Mouse (Mus musculus): ENCODE data around the gene Gm12394. TPM values are rescaled to one million over a fixed set of nuclear protein-coding genes. Genes with fewer than 3 reads are reported as not detected.
"Not testable (repeated sequence)": the region's sequence is repeated elsewhere in the genome, so short reads cannot be mapped to it uniquely, and the experiment has no call there.

Gm12394 gene
- polyA plus RNA-seq, 1 experiment from 2014 or later = 0.06 TPM

- Histone ChIP-seq H3K4me2 (replicated peaks; ENCODE audit: low read depth, low read length) (no peak overlapping the region), H3K4me1 (ENCODE audit: insufficient read depth, low read length) (no peaks in the 10 kb centered on the region), H3K9me3 (ENCODE audit: low read length) (no peaks in the 10 kb centered on the region), H3K4me3 (ENCODE audit: low read length) (no peak overlapping the region), H3K27ac (ENCODE audit: low read length) (no peak overlapping the region), H3K36me3 (ENCODE audit: insufficient read depth, low read length) (no peaks in the 10 kb centered on the region), H3K27me3 (ENCODE audit: insufficient read depth, low read length) (no peaks in the 10 kb centered on the region), H3K9ac (replicated peaks; ENCODE audit: low read length) (no peak overlapping the region)
- 86% methylated on average over 5 of the region's 5 CpGs for WGBS
- no peak for ATAC-seq (ENCODE audit: low FRiP score, low TSS enrichment)
Observed at GRCm38 (mm10) chr4:42868193-42868592, 11.6 kb upstream of the Gm12394 start.

DNA sequence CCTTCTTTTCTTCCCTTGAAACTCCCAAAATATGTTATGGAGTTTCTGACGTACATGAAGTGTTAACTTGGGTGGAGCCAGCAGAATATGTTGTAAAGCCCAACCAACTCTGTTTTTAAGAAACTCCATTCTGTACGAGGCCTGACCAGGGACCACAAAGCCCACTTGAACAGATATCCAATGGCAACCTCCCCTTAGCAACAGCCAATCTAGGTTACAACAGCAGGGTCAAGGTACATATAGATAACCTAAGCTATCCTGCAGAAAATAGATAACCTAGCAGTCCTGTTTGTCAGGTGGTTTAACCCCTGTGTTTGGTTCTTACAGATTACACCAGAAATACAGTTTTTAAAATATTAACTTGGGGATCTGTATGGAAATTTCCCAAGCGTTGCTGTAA is 10.8 kb upstream of the Gm12394 start:
- WGBS = 68% methylated on average over 3 of the region's 3 CpGs
- Histone ChIP-seq H3K4me1 (ENCODE audit: insufficient read depth, low read length) (no peaks in the 10 kb centered on the region), H3K9ac (replicated peaks; ENCODE audit: low read length) (no peak overlapping the region), H3K36me3 (ENCODE audit: insufficient read depth, low read length) (no peaks in the 10 kb centered on the region), H3K4me2 (replicated peaks; ENCODE audit: low read depth, low read length) (no peak overlapping the region), H3K27me3 (ENCODE audit: insufficient read depth, low read length) (no peaks in the 10 kb centered on the region), H3K9me3 (ENCODE audit: low read length) (no peaks in the 10 kb centered on the region), H3K27ac (ENCODE audit: low read length) (no peak overlapping the region), H3K4me3 (ENCODE audit: low read length) (no peak overlapping the region)
- ATAC-seq (ENCODE audit: low FRiP score, low TSS enrichment) = no peak

DNA sequence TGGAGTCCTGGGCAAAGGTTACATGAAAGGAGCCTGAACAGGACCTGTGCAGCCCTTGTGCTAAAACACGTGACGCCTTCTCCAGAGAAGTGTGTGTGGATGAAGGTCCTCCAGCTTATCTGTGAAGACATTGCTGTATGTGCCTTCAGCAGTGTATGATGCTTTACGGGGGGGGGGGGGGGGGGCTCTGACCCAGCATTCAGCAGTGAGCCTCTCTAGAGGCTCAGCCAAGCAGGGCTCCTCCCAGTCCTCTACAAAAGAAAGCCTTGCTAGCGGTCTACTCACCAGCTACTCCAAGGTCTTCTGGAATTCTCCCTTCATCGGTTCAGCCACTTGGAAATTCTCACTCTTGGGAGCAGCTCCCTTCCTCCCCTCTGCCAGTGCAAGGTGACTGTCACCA is 6.9 kb upstream of the Gm12394 start:
- not testable (repeated sequence) for H3K27me3 ChIP-seq (ENCODE audit: insufficient read depth, low read length); H3K9me3 ChIP-seq (ENCODE audit: low read length); H3K36me3 ChIP-seq (ENCODE audit: insufficient read depth, low read length); H3K4me2 ChIP-seq (replicated peaks; ENCODE audit: low read depth, low read length); ATAC-seq (ENCODE audit: low FRiP score, low TSS enrichment); H3K4me3 ChIP-seq (ENCODE audit: low read length); H3K4me1 ChIP-seq (ENCODE audit: insufficient read depth, low read length); H3K9ac ChIP-seq (replicated peaks; ENCODE audit: low read length); H3K27ac ChIP-seq (ENCODE audit: low read length)
- 89% methylated on average over 4 of the region's 5 CpGs for WGBS

GRCm38 (mm10) chr4:42860483-42860882 is 3.9 kb upstream of the Gm12394 start:
- H3K36me3 ChIP-seq (ENCODE audit: insufficient read depth, low read length); H3K9ac ChIP-seq (replicated peaks; ENCODE audit: low read length); H3K4me2 ChIP-seq (replicated peaks; ENCODE audit: low read depth, low read length); H3K4me3 ChIP-seq (ENCODE audit: low read length); ATAC-seq (ENCODE audit: low FRiP score, low TSS enrichment); H3K9me3 ChIP-seq (ENCODE audit: low read length); H3K27ac ChIP-seq (ENCODE audit: low read length); H3K4me1 ChIP-seq (ENCODE audit: insufficient read depth, low read length); H3K27me3 ChIP-seq (ENCODE audit: insufficient read depth, low read length): not testable (repeated sequence)
- WGBS = 77% methylated on average over 9 of the region's 9 CpGs

GRCm38 (mm10) chr4:42853788-42854187 is 2.8 kb downstream of the Gm12394 start, which contains the start of gene Fam205a1:
TSS of gene Fam205a1 (minus strand) at chr4:42853888.
- not testable (repeated sequence) for H3K9ac ChIP-seq (replicated peaks; ENCODE audit: low read length); H3K27ac ChIP-seq (ENCODE audit: low read length); H3K4me1 ChIP-seq (ENCODE audit: insufficient read depth, low read length); H3K36me3 ChIP-seq (ENCODE audit: insufficient read depth, low read length); H3K27me3 ChIP-seq (ENCODE audit: insufficient read depth, low read length); H3K4me2 ChIP-seq (replicated peaks; ENCODE audit: low read depth, low read length); H3K9me3 ChIP-seq (ENCODE audit: low read length); H3K4me3 ChIP-seq (ENCODE audit: low read length); ATAC-seq (ENCODE audit: low FRiP score, low TSS enrichment)
- WGBS = 78% methylated on average over 1 of the region's 1 CpGs

DNA sequence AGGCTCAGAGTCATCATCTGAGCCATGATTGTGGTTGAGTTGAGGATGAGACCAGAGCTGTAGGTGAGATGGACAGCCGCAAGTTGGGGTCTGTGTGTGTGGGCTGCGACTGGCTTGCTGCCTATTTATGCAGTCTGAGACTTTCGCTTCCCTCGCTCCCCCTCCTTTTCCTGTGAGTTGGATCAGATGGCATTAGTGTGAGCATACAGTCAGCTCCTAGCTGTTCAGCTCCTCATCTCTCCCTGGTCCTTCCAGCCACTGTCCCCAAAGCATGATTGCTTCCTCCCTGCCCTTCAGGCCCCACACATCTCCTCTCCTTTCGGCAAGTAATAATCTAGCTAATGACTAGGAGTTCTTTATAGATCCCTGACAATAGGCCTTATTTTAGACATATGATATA is 82.7 kb downstream of the Gm12394 start, which contains the start of gene Ccl21a:
Gene Ccl21a (minus strand): TSS at position 101 of the 400 bp plus-strand sequence.
- ATAC-seq (ENCODE audit: low FRiP score, low TSS enrichment); H3K27me3 ChIP-seq (ENCODE audit: insufficient read depth, low read length); H3K36me3 ChIP-seq (ENCODE audit: insufficient read depth, low read length); H3K27ac ChIP-seq (ENCODE audit: low read length); H3K4me2 ChIP-seq (replicated peaks; ENCODE audit: low read depth, low read length); H3K9ac ChIP-seq (replicated peaks; ENCODE audit: low read length); H3K4me1 ChIP-seq (ENCODE audit: insufficient read depth, low read length); H3K9me3 ChIP-seq (ENCODE audit: low read length); H3K4me3 ChIP-seq (ENCODE audit: low read length): not testable (repeated sequence)
- WGBS = no CpG with 5 or more reads among the region's 5 CpGs

GRCm38 (mm10) chr4:42756477-42756876 is 100.1 kb downstream of the Gm12394 start, which contains the start of gene Ccl19:
TSS of gene Ccl19 (minus strand) at chr4:42756577.
- H3K4me3 ChIP-seq (ENCODE audit: low read length) = not testable (repeated sequence)

DNA sequence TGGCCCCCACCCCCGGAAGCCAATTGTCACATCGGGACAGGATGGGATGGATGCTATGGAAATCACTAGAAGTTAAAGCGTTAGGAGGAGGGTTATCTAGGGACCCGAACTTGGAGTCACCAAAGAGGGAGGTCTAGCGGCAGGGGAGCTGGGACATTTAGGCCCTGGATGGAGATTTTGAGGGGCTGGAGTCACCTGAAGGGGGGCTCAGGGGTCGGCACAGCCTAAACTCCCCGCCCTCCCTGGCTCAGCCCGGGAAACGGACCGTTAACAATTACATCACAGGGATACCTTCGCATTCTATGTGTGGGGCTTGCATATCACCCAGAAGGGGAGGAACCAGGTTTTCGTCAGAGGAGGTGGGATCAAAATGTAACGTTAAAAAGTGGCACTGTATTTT is 121.3 kb downstream of the Gm12394 start, which contains the start of gene 4930578G10Rik:
Gene 4930578G10Rik (plus strand): TSS at position 301 of the 400 bp plus-strand sequence.
- no CpG with 5 or more reads among the region's 13 CpGs for WGBS

More at GRCm38 (mm10) chr4:42756477-42756876, 100.1 kb downstream of the Gm12394 start, which contains the start of gene Ccl19:
- not testable (repeated sequence) for H3K27me3 ChIP-seq (ENCODE audit: insufficient read depth, low read length); H3K4me2 ChIP-seq (replicated peaks; ENCODE audit: low read depth, low read length); H3K36me3 ChIP-seq (ENCODE audit: insufficient read depth, low read length); H3K9me3 ChIP-seq (ENCODE audit: low read length); H3K4me1 ChIP-seq (ENCODE audit: insufficient read depth, low read length); H3K9ac ChIP-seq (replicated peaks; ENCODE audit: low read length); ATAC-seq (ENCODE audit: low FRiP score, low TSS enrichment); H3K27ac ChIP-seq (ENCODE audit: low read length)
- no CpG with 5 or more reads among the region's 6 CpGs for WGBS

More for the DNA sequence above, 121.3 kb downstream of the Gm12394 start, which contains the start of gene 4930578G10Rik:
- H3K36me3 ChIP-seq (ENCODE audit: insufficient read depth, low read length); H3K9me3 ChIP-seq (ENCODE audit: low read length); ATAC-seq (ENCODE audit: low FRiP score, low TSS enrichment); H3K4me1 ChIP-seq (ENCODE audit: insufficient read depth, low read length); H3K4me2 ChIP-seq (replicated peaks; ENCODE audit: low read depth, low read length); H3K27ac ChIP-seq (ENCODE audit: low read length); H3K9ac ChIP-seq (replicated peaks; ENCODE audit: low read length); H3K4me3 ChIP-seq (ENCODE audit: low read length); H3K27me3 ChIP-seq (ENCODE audit: insufficient read depth, low read length): not testable (repeated sequence)

Other genes starting within 250 kb of the Gm12394 start
- gene Gm10591, start 244.6 kb downstream of the Gm12394 start, polyA plus RNA-seq (2015; fragmentation: Nextera tagmentation; extraction: Ambion mirVana) = 0.64 and 0.65 TPM in 2 replicates
- gene Gm2564, start 227.1 kb downstream of the Gm12394 start, polyA plus RNA-seq (2015; fragmentation: Nextera tagmentation; extraction: Ambion mirVana) = 0.26 and 0.30 TPM in 2 replicates
- gene Ccl27b, start 201.5 kb downstream of the Gm12394 start, polyA plus RNA-seq (2015; fragmentation: Nextera tagmentation; extraction: Ambion mirVana) = not detected in 2 replicates
- not detected in 2 replicates for gene Il11ra2, start 194.9 kb downstream of the Gm12394 start, polyA plus RNA-seq (2015; fragmentation: Nextera tagmentation; extraction: Ambion mirVana)
- gene 4930578G10Rik, start 121.2 kb downstream of the Gm12394 start, polyA plus RNA-seq (2015; fragmentation: Nextera tagmentation; extraction: Ambion mirVana) = 0.45 TPM in 1 of 2 replicates, not detected in the other
- 0.54 TPM in 1 of 2 replicates, not detected in the other for gene Ccl19, start 100.2 kb downstream of the Gm12394 start, polyA plus RNA-seq (2015; fragmentation: Nextera tagmentation; extraction: Ambion mirVana)
- 68.5 and 77.1 TPM in 2 replicates for gene Ccl21a, start 82.8 kb downstream of the Gm12394 start, polyA plus RNA-seq (2015; fragmentation: Nextera tagmentation; extraction: Ambion mirVana)
- gene Fam205a1, start 2.9 kb downstream of the Gm12394 start, polyA plus RNA-seq (2015; fragmentation: Nextera tagmentation; extraction: Ambion mirVana) = not detected in 2 replicates
- 0.17 and 0.28 TPM in 2 replicates for gene Fam205c, start 17.5 kb upstream of the Gm12394 start, polyA plus RNA-seq (2015; fragmentation: Nextera tagmentation; extraction: Ambion mirVana)
- 0.44 and 0.79 TPM in 2 replicates for gene Phf24, start 59.9 kb upstream of the Gm12394 start, polyA plus RNA-seq (2015; fragmentation: Nextera tagmentation; extraction: Ambion mirVana)
- gene Dnajb5, start 93.0 kb upstream of the Gm12394 start, polyA plus RNA-seq (2015; fragmentation: Nextera tagmentation; extraction: Ambion mirVana) = 7.3 and 7.5 TPM in 2 replicates
- gene 1700022I11Rik, start 112.8 kb upstream of the Gm12394 start, polyA plus RNA-seq (2015; fragmentation: Nextera tagmentation; extraction: Ambion mirVana) = 0.39 and 1.7 TPM in 2 replicates
- 560 and 578 TPM in 2 replicates for gene Vcp, start 143.7 kb upstream of the Gm12394 start, polyA plus RNA-seq (2015; fragmentation: Nextera tagmentation; extraction: Ambion mirVana)
- gene Fancg, start 153.7 kb upstream of the Gm12394 start, polyA plus RNA-seq (2015; fragmentation: Nextera tagmentation; extraction: Ambion mirVana) = 19.5 and 20.6 TPM in 2 replicates
- gene Pigo, start 169.0 kb upstream of the Gm12394 start, polyA plus RNA-seq (2015; fragmentation: Nextera tagmentation; extraction: Ambion mirVana) = 29.8 and 32.2 TPM in 2 replicates
- 363 and 374 TPM in 2 replicates for gene Stoml2, start 174.9 kb upstream of the Gm12394 start, polyA plus RNA-seq (2015; fragmentation: Nextera tagmentation; extraction: Ambion mirVana)
- gene Fam214b, start 189.4 kb upstream of the Gm12394 start, polyA plus RNA-seq (2015; fragmentation: Nextera tagmentation; extraction: Ambion mirVana) = 11.7 and 12.9 TPM in 2 replicates
- 6.8 and 8.6 TPM in 2 replicates for gene Unc13b, start 202.2 kb upstream of the Gm12394 start, polyA plus RNA-seq (2015; fragmentation: Nextera tagmentation; extraction: Ambion mirVana)

All from kidney, embryonic 16.5 days (tissue).